Mouse (Mus musculus): ENCODE results near the gene Poc1a.

Poc1a gene

DNA sequence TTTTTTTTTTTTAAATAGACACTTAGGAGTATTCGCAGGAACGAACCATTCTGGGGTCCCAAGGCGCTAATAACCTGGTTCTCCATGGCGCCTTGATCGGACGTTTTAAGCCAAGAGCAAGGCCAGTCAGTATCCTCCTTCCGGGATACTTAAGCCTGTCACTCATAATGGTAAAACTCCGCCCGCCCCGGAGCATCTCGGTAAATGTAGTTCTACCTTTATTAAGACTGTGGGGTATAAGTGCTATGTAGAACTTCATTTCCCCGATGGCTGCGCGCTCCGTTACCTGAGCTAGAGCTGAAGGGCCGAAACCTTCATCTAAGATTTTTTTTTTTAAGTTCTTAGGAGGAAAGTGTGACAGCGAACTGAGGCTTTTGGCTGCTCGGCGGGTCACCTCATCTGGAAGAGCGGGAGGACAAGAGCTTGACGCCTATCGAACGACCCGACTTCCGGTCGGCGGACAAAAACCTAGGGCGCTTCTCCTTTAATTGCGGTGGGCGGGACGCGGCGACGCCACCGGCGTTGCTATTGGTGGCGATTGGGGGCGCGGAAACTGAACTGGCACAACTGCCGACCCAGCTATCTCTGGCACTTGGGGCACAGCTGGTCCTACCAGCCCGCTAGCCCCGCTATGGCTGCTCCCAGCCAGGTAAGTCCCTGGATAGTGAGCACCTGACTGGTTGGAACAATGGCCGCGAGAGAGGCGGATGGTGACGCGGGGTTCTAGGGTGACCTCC lies at the start of gene Poc1a:
Gene Poc1a, plus strand, starts transcription at position 254 of the 737 bp plus-strand sequence.
- peak; percentile 90 to 93 for DNase-seq

GRCm38 (mm10) chr9:106231220-106231619 lies 49.6 kb upstream of the Poc1a start:
- no peak for DNase-seq

DNA sequence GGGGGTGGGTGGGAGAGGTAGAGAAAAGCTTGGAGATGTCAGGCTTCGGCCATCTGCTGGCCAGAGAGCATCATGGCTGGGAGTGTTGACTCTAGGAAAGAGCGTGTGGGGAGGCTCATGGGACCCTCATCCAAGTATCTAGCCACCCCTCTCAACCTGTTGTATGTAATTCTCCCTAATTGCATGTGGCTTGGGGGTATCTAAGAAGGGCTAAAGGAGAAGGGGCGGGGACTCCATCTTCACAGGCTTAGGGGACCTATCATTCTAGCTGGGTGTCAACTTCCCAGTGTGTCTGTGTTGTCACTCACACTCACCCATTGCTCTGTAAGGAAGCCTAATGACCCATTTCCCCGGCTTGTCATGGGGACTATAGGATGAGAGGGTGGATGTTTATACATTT lies 49.0 kb upstream of the Poc1a start:
- no peak for DNase-seq

- DNase-seq = no peak
Observed at GRCm38 (mm10) chr9:106232956-106233355, 47.9 kb upstream of the Poc1a start.

DNA sequence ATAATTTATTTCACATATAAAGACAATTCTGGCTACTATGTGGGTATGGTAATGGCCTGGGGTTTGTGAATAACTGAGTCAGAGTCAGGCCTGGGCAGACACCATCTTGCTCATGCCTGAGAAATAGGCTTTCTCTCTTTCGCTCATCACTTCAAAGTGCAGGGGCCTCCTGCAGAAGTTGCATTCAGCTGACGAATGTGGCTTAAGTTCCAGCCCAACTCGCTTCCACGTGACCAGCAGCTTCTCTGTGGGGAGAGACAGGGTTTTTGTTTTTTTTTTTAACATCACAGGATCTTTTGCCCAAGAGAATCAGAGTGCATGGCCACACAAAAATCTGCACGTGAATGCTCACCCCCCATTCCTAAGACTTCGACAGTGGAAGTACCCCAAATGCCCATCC lies 46.9 kb upstream of the Poc1a start:
- no peak for DNase-seq

- no peak for DNase-seq
Observed at GRCm38 (mm10) chr9:106235194-106235830, 45.5 kb upstream of the Poc1a start.

GRCm38 (mm10) chr9:106236156-106236817 lies 44.6 kb upstream of the Poc1a start:
- no peak for DNase-seq

- DNase-seq = no peak
Observed at GRCm38 (mm10) chr9:106236818-106237211, 44.0 kb upstream of the Poc1a start.

GRCm38 (mm10) chr9:106237401-106237800 lies 43.5 kb upstream of the Poc1a start:
- no peak for DNase-seq

DNA sequence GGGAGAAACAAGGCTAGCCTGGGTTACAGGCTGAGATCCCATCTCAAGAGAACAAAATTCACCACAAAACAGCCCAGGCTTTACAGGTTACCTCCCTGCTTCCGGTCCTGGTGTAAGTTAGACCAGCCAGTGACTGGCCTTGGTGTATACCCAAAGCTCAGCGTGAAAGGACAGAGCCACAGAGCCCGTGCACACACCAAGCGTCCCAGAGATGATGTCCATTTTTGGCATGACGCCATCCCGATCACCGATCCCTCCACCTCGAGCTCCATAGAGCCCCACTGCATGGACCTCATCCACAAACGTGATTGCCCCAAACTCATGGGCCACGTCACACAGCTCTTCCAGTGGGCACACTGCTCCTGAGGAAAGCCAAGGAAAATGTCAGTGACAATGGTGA lies 43.0 kb upstream of the Poc1a start:
- no peak for DNase-seq

DNA sequence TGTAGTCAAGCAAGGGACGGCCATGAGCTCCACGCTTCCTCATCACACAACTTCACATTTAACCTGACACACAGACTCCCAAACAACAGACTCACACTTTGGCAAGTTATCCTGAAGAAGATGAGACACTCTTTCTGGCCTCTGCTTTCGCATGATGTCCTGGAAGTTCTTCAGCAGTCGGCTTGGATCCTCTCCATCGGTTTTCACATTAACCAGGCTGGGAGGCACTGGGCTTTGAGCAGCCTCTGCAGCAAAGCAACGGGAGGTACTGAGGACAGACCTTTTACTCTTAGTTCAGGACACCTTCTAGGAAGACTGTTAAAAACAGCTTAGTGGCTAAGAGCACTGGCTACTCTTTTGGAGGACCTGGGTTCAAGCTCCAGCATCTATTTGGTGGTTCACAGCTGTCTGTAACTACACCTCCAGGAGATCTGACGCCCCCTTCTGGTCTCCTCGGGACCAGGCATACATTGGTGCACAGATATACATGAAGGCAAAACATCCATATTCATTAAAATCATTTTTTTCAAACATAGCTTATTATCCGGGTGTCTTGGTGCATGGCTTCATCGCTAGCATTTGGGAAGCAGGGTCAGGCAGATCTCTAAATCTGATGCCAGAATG lies 39.2 kb upstream of the Poc1a start:
- DNase-seq = no peak

DNA sequence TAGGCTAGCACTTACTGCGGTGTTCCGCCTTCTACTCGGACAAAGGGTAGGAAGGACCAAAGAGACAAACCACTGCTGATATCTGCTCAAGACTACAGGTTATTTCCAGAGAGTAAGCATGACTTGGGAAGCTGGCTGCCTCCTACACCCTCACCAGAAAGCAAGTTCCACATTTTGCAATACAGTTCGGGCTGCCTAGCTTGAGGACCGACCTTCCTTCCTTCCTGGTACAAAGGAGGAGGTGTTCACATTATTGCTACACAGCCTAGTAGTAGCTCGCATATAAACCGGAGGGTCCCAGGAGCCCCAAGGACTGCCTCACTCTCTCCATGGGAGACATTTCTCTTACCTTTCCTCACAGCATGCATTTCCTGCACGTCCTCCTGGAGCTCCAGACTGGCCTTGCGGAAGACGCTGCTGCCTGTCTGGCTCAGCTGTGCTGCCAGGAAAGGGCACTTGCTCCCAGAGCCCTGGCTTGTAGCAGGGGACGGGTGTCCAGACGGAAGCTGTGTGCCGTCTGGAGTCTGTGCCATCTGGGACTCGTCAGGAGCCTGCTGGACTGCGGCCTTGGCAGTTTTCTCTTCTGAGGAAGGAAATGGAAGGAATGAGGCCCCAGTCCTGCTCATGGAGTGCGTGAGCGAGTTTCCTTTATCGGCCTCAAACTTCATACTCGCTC lies 37.9 kb upstream of the Poc1a start:
- peak; percentile 78 to 83 for DNase-seq

DNA sequence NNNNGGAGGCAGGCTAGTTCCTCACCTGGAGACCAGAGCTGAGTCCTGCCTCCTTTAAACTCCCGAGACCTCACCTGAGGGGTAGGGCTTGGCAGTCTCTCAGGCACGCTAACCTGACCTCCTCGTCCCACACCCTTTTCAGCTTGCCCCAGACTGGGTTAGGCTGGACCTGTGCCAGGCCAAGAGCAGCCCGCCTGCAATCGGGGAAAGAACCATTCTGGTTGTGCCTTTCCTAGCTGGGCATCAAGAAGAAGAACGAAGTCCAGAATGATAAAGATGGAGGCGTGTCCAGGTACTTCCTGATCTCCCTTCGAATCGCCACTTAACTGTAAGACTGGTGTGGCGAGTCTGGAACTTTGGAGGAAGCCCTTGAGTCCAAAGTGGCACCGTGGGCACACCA lies 31.3 kb upstream of the Poc1a start:
- DNase-seq = no peak

DNA sequence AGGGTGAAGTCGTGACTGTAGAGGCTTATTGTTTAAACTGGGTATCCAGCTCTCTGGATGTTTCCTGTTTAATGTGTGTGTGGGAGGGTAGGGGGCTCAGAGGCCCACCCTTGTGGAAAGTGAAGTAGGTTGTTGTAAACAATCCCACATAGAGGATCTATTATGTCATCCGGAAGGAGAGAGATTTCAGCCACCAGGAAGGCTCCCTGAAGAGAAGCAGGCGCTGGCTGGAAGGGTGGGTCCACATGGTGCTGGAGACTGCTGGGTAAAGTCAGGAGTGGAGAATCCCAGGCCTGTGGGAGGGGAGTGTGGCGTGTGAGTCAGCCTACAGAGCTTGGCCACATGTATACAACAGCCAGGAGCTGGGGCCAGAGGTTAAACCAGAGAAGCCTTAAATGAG lies 30.6 kb upstream of the Poc1a start:
- no peak for DNase-seq

DNA sequence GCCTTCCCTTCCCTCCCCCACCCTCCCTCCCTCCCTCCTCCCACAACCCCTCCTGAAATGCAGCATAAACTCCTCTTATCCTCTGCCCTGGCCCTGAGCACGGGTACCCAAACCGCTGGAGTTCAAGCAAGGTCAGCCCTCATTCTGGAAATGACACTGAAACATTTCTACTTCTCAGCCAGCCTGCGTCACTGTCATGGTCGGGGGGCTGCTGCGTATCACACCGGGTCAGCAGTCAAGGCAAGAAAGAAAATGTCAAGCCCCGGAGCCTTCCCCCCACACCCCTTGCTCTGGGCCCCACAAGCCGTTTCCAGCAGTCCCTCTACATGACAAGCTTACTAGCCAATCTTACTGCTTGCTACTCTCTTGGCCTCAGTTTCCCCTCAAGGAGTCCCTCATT lies 29.8 kb upstream of the Poc1a start:
- no peak for DNase-seq

GRCm38 (mm10) chr9:106254001-106254400 lies 26.9 kb upstream of the Poc1a start:
- DNase-seq = no peak

- DNase-seq = no peak
Observed at GRCm38 (mm10) chr9:106258412-106258811, 22.4 kb upstream of the Poc1a start.

GRCm38 (mm10) chr9:106258990-106259389 lies 21.9 kb upstream of the Poc1a start:
- no peak for DNase-seq

DNA sequence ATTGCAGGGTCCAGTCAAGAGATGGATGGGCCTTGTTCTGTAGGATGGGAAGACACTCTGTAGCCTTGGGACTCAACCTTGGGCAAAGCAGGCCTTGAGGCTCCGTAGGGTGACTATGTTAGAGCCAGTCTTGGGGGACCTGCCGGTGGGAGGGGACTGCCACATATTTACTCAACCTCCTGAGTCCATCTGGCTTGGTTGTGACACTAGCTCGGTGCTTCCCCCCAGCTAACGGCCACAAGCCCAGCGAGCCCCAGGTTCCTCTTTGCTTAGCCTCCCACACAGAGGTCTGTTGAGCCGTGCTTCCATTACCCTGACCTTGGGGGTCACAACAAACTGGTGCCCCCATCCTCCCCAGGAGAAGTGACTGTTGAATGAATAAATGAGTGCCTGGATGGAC lies 19.8 kb upstream of the Poc1a start:
- no peak for DNase-seq

GRCm38 (mm10) chr9:106261491-106261890 lies 19.4 kb upstream of the Poc1a start:
- DNase-seq = no peak

DNA sequence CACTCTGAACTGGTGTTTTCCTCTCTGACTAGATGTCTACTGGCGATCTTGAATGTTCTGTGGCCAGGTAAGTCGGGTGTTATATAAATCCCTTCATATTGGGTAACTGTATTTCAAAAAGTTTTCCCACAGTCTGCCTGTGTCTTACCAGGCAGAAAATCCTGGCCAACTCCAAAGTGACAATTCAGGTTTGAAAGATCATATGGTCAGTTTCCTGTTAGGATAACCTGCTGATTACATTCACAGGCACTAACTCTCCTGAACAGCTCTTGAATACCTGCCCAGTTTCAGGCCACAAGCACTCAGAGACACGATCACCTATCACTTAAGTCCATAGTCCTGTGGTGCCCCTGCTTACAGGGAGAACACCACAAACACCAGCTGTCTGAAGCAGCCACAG lies 18.8 kb upstream of the Poc1a start:
- DNase-seq = no peak

DNA sequence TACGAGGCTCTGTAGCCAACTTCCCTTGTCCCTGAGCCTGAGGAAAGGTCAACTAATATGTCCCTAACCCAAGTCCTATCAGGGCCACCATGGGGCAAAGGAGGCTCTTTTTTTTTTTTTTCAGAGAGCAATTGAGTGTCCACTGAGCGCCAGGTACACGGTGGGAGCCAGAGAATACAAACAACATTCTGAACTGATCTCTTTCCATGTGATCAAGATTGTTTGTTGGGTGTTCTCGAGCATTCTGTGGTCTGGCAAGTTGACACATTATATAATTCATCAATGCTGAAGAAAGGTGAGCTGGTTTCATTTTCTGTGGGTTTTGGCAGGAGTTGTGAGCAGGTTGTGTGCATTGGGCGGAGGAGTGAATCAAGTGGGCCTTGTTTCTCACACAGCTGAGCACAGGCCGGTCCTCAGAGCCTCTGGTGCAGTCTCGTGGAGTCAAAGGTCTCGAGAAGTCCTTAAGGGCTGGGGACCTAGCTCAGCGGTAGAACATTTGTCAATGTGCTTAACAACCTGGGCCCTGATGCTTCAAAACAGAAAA lies 17.4 kb upstream of the Poc1a start:
- DNase-seq = no peak

Data from cerebellum, postnatal 36 days (tissue).